In genomic region chr1:153101327-153101880, GRCm38 (mm10) we compare ENCODE assay signal across 9 mouse cellular contexts.
A peak's percentile ranks its signal among the peaks of the same experiment; 100 is the strongest.
DNase-seq lines count a peak whose midpoint lies in the region; ATAC-seq and TF ChIP-seq lines count a peak whose summit lies in the region.
"Had no signal": no experiment of that assay in that cellular context is flagged by ENCODE, and none has a peak within 500 bp of the region (broad histone marks: within the 10 kb centered on the region; RNA-seq: fewer than 3 reads in every experiment).

No protein-coding gene starts in this region.

- H3K4me1 ChIP-seq in midbrain, postnatal 0 days (ENCODE audit: insufficient read depth, low read length) = no peaks in the 10 kb centered on the region
- no peaks in the 10 kb centered on the region; the same call in 1 of the 2 replicates for H3K4me1 ChIP-seq in thymus, adult 2 months (replicated peaks; ENCODE audit: control insufficient read depth, insufficient read depth, low read length)

- peak; percentile 70 for TF ChIP-seq CTCF in Patski (IDR thresholded peaks at IDR 0.05)
- peak; percentile 74 for TF ChIP-seq CTCF in midbrain, postnatal 0 days (IDR thresholded peaks at IDR 0.05)
- peak; percentile 33; the same call in 1 of the 2 replicates for TF ChIP-seq CTCF in thymus, adult 2 months (IDR thresholded peaks at IDR 0.05; ENCODE audit: borderline replicate concordance, control insufficient read depth, extremely low read depth, insufficient read depth, low read length, poor library complexity)

- TF ChIP-seq POLR2A in thymus, adult 2 months (IDR thresholded peaks at IDR 0.05; ENCODE audit: control insufficient read depth, extremely low read depth, insufficient read depth, low read length, poor library complexity) = no peak

- H3K9ac ChIP-seq in midbrain, postnatal 0 days (replicated peaks; ENCODE audit: low read length, poor library complexity, severe bottlenecking) = no peak overlapping the region

- WGBS in midbrain, postnatal 0 days = 38% methylated on average over 9 of the region's 9 CpGs
- WGBS in thymus, adult 2 months = 24% methylated on average over 9 of the region's 9 CpGs

- POLR2A ChIA-PET in Patski (lab: Charles Lee) = no interaction called here

- H3K4me2 ChIP-seq in midbrain, postnatal 0 days (ENCODE audit: low read depth, low read length, poor library complexity, severe bottlenecking) = no peak overlapping the region

- in situ Hi-C loops in Patski (cut with MboI; ENCODE audit: low pct_unique_long_range_greater_than_20kb) = loop anchor here (5.0 kb wide), 1 partner anchor 76 kb away; no protein-coding TSS in a partner anchor

- no peaks in the 10 kb centered on the region for H3K9me3 ChIP-seq in midbrain, postnatal 0 days (ENCODE audit: low read length)

- CTCF ChIA-PET in Patski (lab: Charles Lee) = interaction anchor here (1.0 to 1.6 kb wide), 4 partner anchors 24 to 79 kb away, joined by 3 to 4 read pairs (median 4); no protein-coding TSS in a partner anchor

- H3K4me3 ChIP-seq in midbrain, postnatal 0 days (ENCODE audit: low read depth, low read length) = no peak overlapping the region
- H3K4me3 ChIP-seq in thymus, adult 2 months (ENCODE audit: control insufficient read depth, insufficient read depth, low read length) = no peak overlapping the region
- H3K4me3 ChIP-seq: myocyte had no signal

- H3K36me3 ChIP-seq in midbrain, postnatal 0 days (ENCODE audit: insufficient read depth, low read length) = peaks cover 2% of the 10 kb centered on the region; the same call in 1 of the 2 replicates
- no peaks in the 10 kb centered on the region for H3K36me3 ChIP-seq in thymus, adult 2 months (ENCODE audit: control insufficient read depth, insufficient read depth, low read length)

- DNase-seq in left cerebral cortex, adult 18-20 months (ENCODE audit: low spot score in 2 of 2) = peak; percentile 40 to 69
- no peak for DNase-seq in left cerebral cortex, postnatal 4 days
- DNase-seq in Patski (ENCODE audit: low read depth, low spot score) = no peak
- DNase-seq in embryo, embryonic 10.5 days (ENCODE audit: low spot score) = peak; percentile 74
- peak; percentile 61 to 78 for DNase-seq in heart, postnatal 10 days
- DNase-seq in layer of hippocampus, postnatal 10 days (ENCODE audit: low spot score in 2 of 2) = peak; percentile 49 to 63
- peak; percentile 49 for DNase-seq in midbrain, postnatal 0 days (ENCODE audit: low spot score)
- peak; percentile 73 for DNase-seq in thymus, adult 2 months

- H3K27ac ChIP-seq in midbrain, postnatal 0 days (ENCODE audit: low read depth, low read length) = no peak overlapping the region
- no peak overlapping the region for H3K27ac ChIP-seq in thymus, adult 2 months (ENCODE audit: control insufficient read depth, insufficient read depth, low read length)

- no peak for ATAC-seq in Patski
- ATAC-seq in midbrain, postnatal 0 days (ENCODE audit: low FRiP score) = no peak

- intact Hi-C loops in left cerebral cortex, postnatal 4 days (cut with DNase I) = no loop called here
- intact Hi-C loops in heart, postnatal 10 days (cut with DNase I) = loop anchor here (2.0 to 5.0 kb wide), 2 partner anchors 121 to 285 kb away; no protein-coding TSS in a partner anchor

- no peaks in the 10 kb centered on the region for H3K27me3 ChIP-seq in Patski
- H3K27me3 ChIP-seq in midbrain, postnatal 0 days (ENCODE audit: insufficient read depth, low read length) = no peaks in the 10 kb centered on the region
- no peaks in the 10 kb centered on the region for H3K27me3 ChIP-seq in thymus, adult 2 months (ENCODE audit: control insufficient read depth, insufficient read depth, low read length)

Comparison
In these comparisons a context has a peak if more than half of its experiments do, and no peak if none do; other contexts are left out.
1. DNase-seq: peak in left cerebral cortex, adult 18-20 months (2 of 2), embryo, embryonic 10.5 days (single experiment), heart, postnatal 10 days (2 of 2), layer of hippocampus, postnatal 10 days (2 of 2), midbrain, postnatal 0 days (single experiment) and thymus, adult 2 months (single experiment); none in left cerebral cortex, postnatal 4 days (single experiment) and Patski (single experiment).
2. Peak in every context shown above with its lines, with median percentiles within 50 percentile points of each other: CTCF ChIP-seq.